Mouse (Mus musculus) layer of hippocampus, adult 11-12 months (tissue): ENCODE results near the gene Kap.
"Not testable (repeated sequence)": the region's sequence is repeated elsewhere in the genome, so short reads cannot be mapped to it uniquely, and the experiment has no call there.

ENCODE experiments used
- DNase-seq: peaks from one replicate; pipeline ENCODE4 v3.0.0; 2022; ENCODE audit warnings: low spot score

Gene Kap

DNA sequence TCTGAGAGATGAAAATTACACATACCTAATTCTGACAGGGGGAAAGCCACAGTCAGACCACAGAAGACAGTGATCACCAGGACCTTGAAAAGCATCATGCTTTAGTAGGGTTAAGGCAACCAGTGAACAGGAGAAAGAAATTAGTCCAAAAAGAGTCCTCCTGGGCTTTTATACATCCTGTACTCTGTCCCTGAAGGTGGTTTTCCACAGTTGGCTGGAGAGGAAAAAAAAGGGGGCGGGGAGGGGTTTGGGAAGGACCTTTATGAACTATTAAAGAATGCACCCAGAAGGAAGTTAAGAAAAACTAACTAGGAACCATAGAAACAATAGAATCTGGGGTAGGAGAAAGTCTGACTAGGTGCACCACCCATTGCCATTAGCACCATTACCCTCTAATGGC lies at the start of gene Kap:
Gene Kap (minus strand): TSS at position 237 of the 400 bp plus-strand sequence.
- DNase-seq: no peak

DNA sequence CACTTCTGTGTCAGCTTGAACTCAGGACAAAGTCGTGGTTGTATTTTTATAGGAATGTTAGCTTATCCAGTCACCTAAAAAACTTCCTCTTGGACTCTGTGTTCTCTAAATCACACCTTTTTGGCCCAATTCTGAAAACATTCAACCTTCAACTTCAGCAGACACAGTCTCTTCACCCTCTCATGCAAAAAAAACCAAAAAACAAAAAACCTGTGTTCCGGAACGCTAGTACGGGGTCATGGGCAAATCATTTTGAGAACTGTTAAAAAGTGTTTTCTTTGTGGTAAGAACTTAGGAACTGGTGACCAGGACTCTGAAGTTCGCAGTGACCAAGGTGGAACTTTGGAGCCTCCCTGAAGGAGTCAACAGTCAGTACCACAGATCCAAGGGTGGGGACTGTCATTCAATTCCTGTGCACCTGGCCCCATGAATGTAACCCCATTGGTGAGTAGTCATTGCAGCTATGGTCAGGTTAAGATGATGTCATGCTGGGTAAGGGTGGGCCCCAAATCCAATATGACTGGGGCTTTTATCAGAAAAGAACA lies 32.4 kb upstream of the Kap start:
- no peak for DNase-seq

DNA sequence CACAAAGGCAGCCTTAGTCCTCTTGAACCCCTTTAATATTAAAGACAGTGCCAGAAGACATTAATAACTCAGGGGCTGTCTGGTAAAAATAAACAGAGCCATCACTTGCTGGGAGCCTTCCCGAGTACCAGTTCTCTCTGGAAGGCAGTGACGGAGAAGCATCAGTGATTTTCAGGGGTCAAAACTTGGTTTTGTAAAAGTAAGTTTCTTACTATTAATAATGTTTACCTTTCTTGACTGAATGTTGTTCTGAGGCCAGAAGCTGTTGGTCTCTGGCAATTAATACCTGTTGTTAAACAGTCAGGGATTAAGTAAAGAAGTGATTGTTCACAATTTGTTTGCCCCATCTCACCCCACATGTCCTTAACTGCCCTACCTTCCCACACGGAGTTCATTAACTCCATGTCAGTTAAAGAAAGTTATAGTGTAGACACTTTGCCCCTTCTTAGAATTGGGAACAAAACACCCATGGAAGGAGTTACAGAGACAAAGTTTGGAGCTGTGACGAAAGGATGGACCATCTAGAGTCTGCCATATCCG lies 30.0 kb upstream of the Kap start:
- no peak for DNase-seq

DNA sequence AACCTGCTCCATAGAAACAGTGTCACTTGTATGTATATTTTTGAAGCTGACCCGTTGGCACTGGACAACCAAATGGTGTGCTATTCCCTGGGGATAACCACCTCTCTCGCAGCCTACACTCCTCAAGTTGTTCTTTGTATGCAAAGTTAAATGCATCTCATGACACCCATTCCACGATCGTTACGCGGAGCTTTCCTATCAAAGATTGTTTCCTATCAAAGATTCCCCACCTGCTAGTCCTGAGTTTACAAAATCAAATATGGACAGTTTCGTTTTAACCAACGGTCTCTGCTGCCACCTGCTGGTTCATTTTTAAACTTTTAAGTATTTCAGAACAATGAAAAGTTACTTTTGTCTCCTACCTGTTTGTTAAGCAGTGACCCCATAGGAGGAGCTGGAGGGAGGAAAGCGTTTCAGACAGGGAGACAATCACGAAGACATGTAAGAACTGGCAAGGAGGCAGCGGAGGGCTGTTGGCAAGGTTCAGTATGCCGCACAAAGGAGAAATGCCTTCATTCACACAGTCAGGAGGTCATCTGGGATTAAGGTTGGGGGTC lies 22.4 kb upstream of the Kap start:
- DNase-seq: peak; percentile 37

DNA sequence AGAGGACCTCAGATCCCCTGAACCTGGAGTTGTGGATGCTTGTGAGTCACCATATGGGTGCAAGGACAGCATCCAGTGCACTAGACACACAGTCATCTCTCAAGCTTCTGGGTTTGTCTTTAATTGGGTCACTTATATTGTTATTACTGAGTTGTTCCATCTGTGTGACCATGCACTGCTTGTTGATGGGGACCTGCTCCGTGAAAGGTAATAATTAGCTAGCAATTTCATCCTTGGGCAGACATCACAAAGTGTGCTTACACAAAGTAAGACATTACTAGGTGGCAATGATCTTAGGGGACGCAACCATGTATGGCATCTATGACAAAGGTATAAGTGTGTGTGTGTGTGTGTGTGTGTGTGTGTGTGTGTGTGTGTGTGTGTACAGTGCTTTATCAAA lies 19.1 kb upstream of the Kap start:
- DNase-seq: no peak

DNA sequence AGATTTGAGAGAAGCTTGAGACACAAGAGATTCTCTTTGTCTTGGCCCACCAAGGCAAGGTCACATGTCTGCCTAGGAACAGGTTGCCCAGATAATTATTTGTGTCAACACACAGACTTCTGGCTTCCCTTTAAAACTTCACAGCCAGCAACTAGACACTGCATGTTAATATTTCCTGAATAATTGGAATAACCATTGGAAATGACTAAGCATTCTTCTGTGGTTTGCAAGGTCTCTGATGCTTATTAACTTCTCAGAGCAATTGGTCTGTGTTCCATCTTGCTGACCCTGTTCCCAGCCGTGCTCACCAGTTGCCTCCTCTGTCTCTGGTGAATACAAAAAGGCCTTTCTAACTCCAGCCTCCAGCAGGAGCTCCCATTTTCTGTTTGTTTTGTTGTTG lies 17.6 kb upstream of the Kap start:
- DNase-seq: no peak

DNA sequence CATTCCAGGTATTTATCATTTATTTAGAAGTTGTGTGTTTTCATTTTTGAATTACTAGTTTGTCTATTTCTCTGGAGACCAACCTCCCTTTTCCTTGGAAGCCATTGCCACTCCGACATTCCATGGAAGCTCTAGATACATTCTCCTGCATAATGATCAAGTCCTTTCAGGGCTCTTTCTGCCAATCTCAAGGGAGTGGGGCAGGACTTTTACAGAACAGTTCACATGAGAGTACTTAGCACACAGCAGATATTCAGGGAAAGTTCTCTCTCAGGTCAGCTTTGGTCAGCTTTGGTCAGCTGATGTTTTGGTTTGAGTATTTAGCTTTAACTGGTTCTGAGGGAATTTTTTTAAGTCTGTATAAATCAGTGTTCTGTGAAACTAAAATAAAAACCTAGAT lies 14.8 kb upstream of the Kap start:
- DNase-seq: no peak

DNA sequence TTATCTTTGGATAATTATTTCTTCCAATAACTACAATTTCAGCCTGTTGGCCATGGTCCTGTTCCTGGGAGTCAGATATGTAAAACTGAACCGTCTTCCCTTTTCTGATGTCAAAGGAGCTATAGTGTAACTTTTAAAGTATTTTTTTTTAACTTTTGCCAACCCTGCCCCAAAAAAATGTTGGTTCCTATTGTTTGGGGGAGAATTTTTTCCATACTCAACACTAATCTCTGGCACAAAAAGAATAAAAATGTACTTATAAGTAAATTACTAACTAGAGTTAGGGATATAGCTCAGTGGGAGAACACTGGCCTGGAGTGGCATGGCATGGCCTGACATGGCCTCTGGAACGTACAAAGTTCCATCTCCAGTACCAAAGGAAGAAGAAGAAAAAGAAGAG lies 2.3 kb upstream of the Kap start:
- no peak for DNase-seq

DNA sequence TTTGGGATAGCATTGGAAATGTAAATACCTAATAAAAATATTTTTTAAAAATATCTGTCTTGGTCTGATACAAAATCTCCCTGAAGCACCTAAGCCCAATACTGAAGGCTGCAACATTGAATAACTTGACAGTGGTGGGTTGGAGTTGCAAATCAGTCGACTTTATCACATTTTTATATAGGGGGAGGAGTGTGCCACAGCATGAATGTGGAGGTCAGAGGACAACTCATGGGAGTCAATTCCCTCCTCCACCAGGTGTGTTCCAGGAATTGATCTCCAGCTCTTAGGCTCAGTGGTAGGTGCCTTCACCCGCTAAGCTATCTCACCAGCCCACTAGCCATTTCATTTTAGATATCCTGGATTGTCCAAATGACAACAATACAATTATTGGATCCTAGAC lies 4.2 kb downstream of the Kap start:
- no peak for DNase-seq

DNA sequence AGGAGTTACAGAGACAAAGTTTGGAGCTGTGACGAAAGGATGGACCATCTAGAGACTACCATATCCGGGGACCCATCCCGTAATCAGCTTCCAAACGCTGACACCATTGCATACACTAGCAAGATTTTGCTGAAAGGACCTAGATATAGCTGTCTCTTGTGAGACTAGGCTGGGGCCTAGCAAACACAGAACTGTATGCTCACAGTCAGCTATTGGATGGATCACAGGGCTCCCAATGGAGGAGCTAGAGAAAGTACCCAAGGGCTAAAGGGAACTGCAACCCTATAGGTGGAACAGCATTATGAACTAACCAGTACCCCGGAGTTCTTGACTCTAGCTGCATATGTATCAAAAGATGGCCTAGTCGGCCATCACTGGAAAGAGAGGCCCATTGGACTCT lies 4.7 kb downstream of the Kap start:
- DNase-seq: not testable (repeated sequence)

DNA sequence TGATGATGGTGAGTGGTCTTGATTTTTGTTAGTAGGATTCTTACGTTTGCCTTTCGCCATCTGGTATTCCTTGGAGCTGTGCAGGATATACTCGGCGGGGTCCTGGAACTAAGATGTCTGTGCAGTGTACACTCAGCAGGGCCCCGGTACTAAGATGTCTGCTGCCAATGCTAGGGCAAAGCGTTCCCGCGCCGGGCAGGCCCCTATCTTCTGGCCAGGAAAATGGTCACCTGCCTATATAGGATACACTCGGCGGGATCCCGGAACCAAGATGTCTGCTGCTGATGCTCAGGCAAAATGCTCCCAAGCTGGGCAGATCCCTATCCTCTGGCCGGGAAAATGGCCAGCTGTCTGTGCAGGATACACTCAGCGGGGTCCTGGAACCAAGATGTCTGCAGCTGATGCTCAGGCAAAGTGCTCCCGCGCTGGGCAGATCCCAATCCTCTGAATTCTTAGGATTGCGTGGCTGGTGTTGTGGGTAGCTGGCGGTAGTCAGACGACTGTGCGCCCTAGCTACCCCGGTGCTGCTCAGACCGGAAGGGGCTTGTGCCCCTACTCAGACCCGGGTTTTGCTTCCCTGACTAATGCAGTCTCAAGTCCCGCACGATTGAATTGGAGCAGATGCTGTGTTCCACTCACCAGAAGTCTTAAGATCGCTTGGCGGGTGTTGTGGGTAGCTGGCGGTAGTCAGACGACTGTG lies 15.1 kb downstream of the Kap start:
- DNase-seq: not testable (repeated sequence)

DNA sequence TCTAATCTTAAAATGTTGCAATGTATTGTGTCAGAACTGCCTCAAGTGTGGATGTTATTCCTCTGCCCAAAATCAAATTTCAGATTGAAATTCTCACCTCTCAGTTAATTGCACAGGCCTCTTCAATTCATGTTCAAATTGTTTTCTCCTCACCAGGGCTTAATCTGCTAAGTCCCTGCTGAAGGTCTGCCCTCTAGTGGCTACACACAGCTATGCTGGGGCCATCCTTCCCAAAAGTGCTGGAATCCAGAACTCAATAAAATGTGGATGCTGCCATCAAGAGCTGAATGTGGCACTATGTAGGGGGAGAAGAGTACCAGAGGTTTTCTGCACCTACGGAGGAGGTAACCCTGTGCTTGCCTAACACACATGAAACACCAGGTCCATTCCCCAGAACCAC lies 41.2 kb downstream of the Kap start:
- DNase-seq: peak; percentile 4
